Mouse (Mus musculus): ENCODE measurements around the gene Luzp1. TPM values are rescaled to one million over a fixed set of nuclear protein-coding genes. Genes with fewer than 3 reads are reported as not detected.

Luzp1 gene
- polyA plus RNA-seq, 1 experiment from 2014 or later: 91.1 TPM

- H3K36me3 ChIP-seq (ENCODE audit: poor library complexity, severe bottlenecking): no peaks in the 10 kb centered on the region
- ATAC-seq: no peak
- no peaks in the 10 kb centered on the region for H3K27me3 ChIP-seq
- no peak overlapping the region for H3K4me2 ChIP-seq
- no peak overlapping the region for H3K27ac ChIP-seq
- no peaks in the 10 kb centered on the region for H3K9me3 ChIP-seq (replicated peaks)
- no peak overlapping the region for H3K4me3 ChIP-seq
- 87% methylated on average over 4 of the region's 4 CpGs for WGBS
- H3K9ac ChIP-seq: no peak overlapping the region
- H3K4me1 ChIP-seq: 0 out of 2 replicates have a peak, but pooled peaks cover 4% of the 10 kb centered on the region
Measured at GRCm38 (mm10) chr4:136450271-136450670, 19.3 kb upstream of the Luzp1 start.

GRCm38 (mm10) chr4:136451564-136451963 is 18.0 kb upstream of the Luzp1 start:
- Histone ChIP-seq H3K27me3 (no peaks in the 10 kb centered on the region), H3K36me3 (ENCODE audit: poor library complexity, severe bottlenecking) (no peaks in the 10 kb centered on the region), H3K4me3 (no peak overlapping the region), H3K27ac (no peak overlapping the region), H3K9ac (no peak overlapping the region), H3K9me3 (replicated peaks) (no peaks in the 10 kb centered on the region), H3K4me2 (no peak overlapping the region), H3K4me1 (0 out of 2 replicates have a peak, but pooled peaks cover 4% of the 10 kb centered on the region)
- ATAC-seq: no peak
- WGBS: 35% methylated on average over 6 of the region's 6 CpGs

GRCm38 (mm10) chr4:136452286-136452685 is 17.3 kb upstream of the Luzp1 start:
- no peaks in the 10 kb centered on the region for H3K9me3 ChIP-seq (replicated peaks)
- no peak for ATAC-seq
- H3K27ac ChIP-seq: no peak overlapping the region
- no peak overlapping the region for H3K4me2 ChIP-seq
- H3K4me1 ChIP-seq: 0 out of 2 replicates have a peak, but pooled peaks cover 4% of the 10 kb centered on the region
- WGBS: 78% methylated on average over 3 of the region's 3 CpGs
- H3K9ac ChIP-seq: no peak overlapping the region
- H3K27me3 ChIP-seq: no peaks in the 10 kb centered on the region
- no peaks in the 10 kb centered on the region for H3K36me3 ChIP-seq (ENCODE audit: poor library complexity, severe bottlenecking)
- H3K4me3 ChIP-seq: no peak overlapping the region

DNA sequence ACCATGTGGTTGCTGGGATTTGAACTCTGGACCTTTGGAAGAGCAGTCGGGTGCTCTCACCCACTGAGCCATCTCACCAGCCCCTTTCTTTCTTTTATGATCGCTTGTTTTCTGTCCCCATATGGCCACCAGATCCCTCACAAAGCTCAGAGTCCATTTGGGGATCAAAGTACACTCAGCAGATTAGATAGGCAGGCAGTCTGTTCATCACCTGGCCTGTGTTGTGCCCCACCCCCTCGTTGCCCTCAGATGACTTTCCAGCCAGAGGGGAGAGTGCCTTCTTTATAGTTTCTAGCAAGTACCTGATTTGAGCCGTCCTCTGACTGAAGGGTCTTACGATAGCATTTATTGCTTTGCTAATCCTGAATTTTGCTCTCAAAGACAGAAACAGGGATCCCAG is 16.8 kb upstream of the Luzp1 start:
- WGBS: 72% methylated on average over 5 of the region's 5 CpGs
- ATAC-seq: no peak

GRCm38 (mm10) chr4:136454850-136455260 is 14.7 kb upstream of the Luzp1 start:
- H3K4me2 ChIP-seq: peak overlapping the region; percentile 30; the same call in 1 of the 2 replicates
- no peak overlapping the region for H3K4me3 ChIP-seq
- 0 out of 2 replicates have a peak, but pooled peaks have one; percentile 27 for ATAC-seq
- no peaks in the 10 kb centered on the region for H3K9me3 ChIP-seq (replicated peaks)
- no peak overlapping the region for H3K27ac ChIP-seq
- no peaks in the 10 kb centered on the region; the same call in 1 of the 2 replicates for H3K27me3 ChIP-seq
- H3K9ac ChIP-seq: no peak overlapping the region
- 14% methylated on average over 10 of the region's 10 CpGs for WGBS
- H3K4me1 ChIP-seq: 0 out of 2 replicates have a peak, but pooled peaks cover 4% of the 10 kb centered on the region
- no peaks in the 10 kb centered on the region for H3K36me3 ChIP-seq (ENCODE audit: poor library complexity, severe bottlenecking)

More for the DNA sequence above, 16.8 kb upstream of the Luzp1 start:
- Histone ChIP-seq H3K27ac (no peak overlapping the region), H3K4me1 (0 out of 2 replicates have a peak, but pooled peaks cover 4% of the 10 kb centered on the region), H3K4me2 (no peak overlapping the region), H3K9ac (no peak overlapping the region), H3K4me3 (no peak overlapping the region), H3K36me3 (ENCODE audit: poor library complexity, severe bottlenecking) (no peaks in the 10 kb centered on the region), H3K27me3 (no peaks in the 10 kb centered on the region), H3K9me3 (replicated peaks) (no peaks in the 10 kb centered on the region)

GRCm38 (mm10) chr4:136456516-136457218 is 12.9 kb upstream of the Luzp1 start:
- H3K4me1 ChIP-seq: peaks cover 5% of the 10 kb centered on the region
- peaks cover 10% of the 10 kb centered on the region for H3K27me3 ChIP-seq
- no peak overlapping the region for H3K9ac ChIP-seq
- WGBS: 88% methylated on average over 6 of the region's 6 CpGs
- no peak overlapping the region for H3K4me2 ChIP-seq
- ATAC-seq: no peak
- no peak overlapping the region for H3K4me3 ChIP-seq
- H3K27ac ChIP-seq: no peak overlapping the region
- no peaks in the 10 kb centered on the region for H3K9me3 ChIP-seq (replicated peaks)
- no peaks in the 10 kb centered on the region for H3K36me3 ChIP-seq (ENCODE audit: poor library complexity, severe bottlenecking)

- no peak overlapping the region for H3K4me3 ChIP-seq
- 79% methylated on average over 7 of the region's 7 CpGs for WGBS
Measured at GRCm38 (mm10) chr4:136458276-136458675, 11.3 kb upstream of the Luzp1 start.

GRCm38 (mm10) chr4:136459210-136459609 is 10.4 kb upstream of the Luzp1 start:
- 68% methylated on average over 12 of the region's 12 CpGs for WGBS
- no peaks in the 10 kb centered on the region for H3K9me3 ChIP-seq (replicated peaks)
- no peaks in the 10 kb centered on the region for H3K36me3 ChIP-seq (ENCODE audit: poor library complexity, severe bottlenecking)
- H3K27me3 ChIP-seq: peaks cover 31% of the 10 kb centered on the region
- no peak overlapping the region for H3K27ac ChIP-seq
- H3K9ac ChIP-seq: no peak overlapping the region
- no peak overlapping the region for H3K4me2 ChIP-seq
- no peak for ATAC-seq
- H3K4me1 ChIP-seq: peaks cover 26% of the 10 kb centered on the region
- H3K4me3 ChIP-seq: no peak overlapping the region

More at GRCm38 (mm10) chr4:136458276-136458675, 11.3 kb upstream of the Luzp1 start:
- ATAC-seq: no peak
- no peaks in the 10 kb centered on the region for H3K36me3 ChIP-seq (ENCODE audit: poor library complexity, severe bottlenecking)
- no peaks in the 10 kb centered on the region for H3K9me3 ChIP-seq (replicated peaks)
- H3K27ac ChIP-seq: no peak overlapping the region
- peaks cover 21% of the 10 kb centered on the region for H3K4me1 ChIP-seq
- H3K9ac ChIP-seq: no peak overlapping the region
- H3K4me2 ChIP-seq: no peak overlapping the region
- H3K27me3 ChIP-seq: peaks cover 22% of the 10 kb centered on the region

GRCm38 (mm10) chr4:136461206-136461605 is 8.4 kb upstream of the Luzp1 start:
- H3K4me2 ChIP-seq: no peak overlapping the region
- H3K9ac ChIP-seq: no peak overlapping the region
- H3K4me1 ChIP-seq: peaks cover 25% of the 10 kb centered on the region
- ATAC-seq: no peak
- WGBS: 31% methylated on average over 4 of the region's 4 CpGs
- H3K36me3 ChIP-seq (ENCODE audit: poor library complexity, severe bottlenecking): no peaks in the 10 kb centered on the region
- H3K9me3 ChIP-seq (replicated peaks): no peaks in the 10 kb centered on the region
- peaks cover 41% of the 10 kb centered on the region for H3K27me3 ChIP-seq
- H3K4me3 ChIP-seq: no peak overlapping the region
- no peak overlapping the region for H3K27ac ChIP-seq

GRCm38 (mm10) chr4:136461761-136462085 is 7.8 kb upstream of the Luzp1 start:
- WGBS: 8% methylated on average over 6 of the region's 6 CpGs
- Histone ChIP-seq H3K4me2 (peak overlapping the region; percentile 99), H3K36me3 (ENCODE audit: poor library complexity, severe bottlenecking) (no peaks in the 10 kb centered on the region), H3K4me3 (peak overlapping the region; percentile 65), H3K27me3 (peaks cover 41% of the 10 kb centered on the region), H3K4me1 (peaks cover 28% of the 10 kb centered on the region), H3K27ac (no peak overlapping the region), H3K9ac (peak overlapping the region; percentile 79), H3K9me3 (replicated peaks) (no peaks in the 10 kb centered on the region)
- ATAC-seq: 0 out of 2 replicates have a peak, but pooled peaks have one; percentile 8

DNA sequence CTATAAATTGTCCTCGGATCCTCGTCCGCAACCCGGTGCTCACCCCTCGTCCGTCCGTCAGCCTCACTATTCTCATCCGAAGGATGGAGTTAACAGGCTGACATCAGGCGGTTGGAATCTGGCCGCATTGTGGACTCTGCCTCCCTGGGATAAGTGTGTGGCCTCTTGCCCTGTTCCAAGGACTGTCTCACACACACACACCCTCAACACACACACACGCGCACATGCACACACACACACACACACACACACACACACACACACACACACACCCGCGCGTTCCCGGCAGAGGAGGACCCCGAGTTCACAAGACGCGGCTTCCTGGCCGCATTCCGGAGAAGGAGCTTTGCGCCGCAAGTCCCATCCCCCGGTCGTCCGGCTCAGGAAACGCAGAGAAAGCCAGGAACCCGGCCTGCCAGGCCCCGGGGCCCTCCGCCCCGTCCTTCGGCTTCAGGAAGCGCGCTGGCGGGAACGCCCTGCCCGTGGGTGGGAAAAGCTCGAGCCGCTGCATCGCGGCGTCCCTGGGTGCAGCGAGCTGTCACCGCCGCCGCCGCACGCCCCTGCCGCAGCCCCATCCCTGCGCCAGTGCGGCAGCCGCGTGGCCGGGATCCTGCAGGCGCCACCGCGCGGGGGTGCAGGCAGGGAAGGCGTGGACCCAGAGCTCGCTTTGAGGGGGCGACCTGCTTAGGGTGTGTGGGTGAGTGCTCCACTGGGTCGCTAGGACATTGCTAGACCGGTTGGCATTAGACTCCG is 7.3 kb upstream of the Luzp1 start, which contains the start of gene 6030445D17Rik:
Gene 6030445D17Rik, plus strand, starts transcription at position 165 of the 753 bp plus-strand sequence.
- Histone ChIP-seq H3K4me1 (peaks cover 28% of the 10 kb centered on the region), H3K36me3 (ENCODE audit: poor library complexity, severe bottlenecking) (no peaks in the 10 kb centered on the region), H3K27me3 (peaks cover 41% of the 10 kb centered on the region), H3K9me3 (replicated peaks) (no peaks in the 10 kb centered on the region), H3K4me3 (peak within 1 kb of the TSS; percentile 65), H3K9ac (peak within 1 kb of the TSS; percentile 79), H3K27ac (no peak within 1 kb of the TSS), H3K4me2 (peak within 1 kb of the TSS; percentile 99)
- peak; percentile 75 for ATAC-seq
- under 1% methylated on average over 58 of the region's 64 CpGs for WGBS

GRCm38 (mm10) chr4:136462839-136463178 is 6.8 kb upstream of the Luzp1 start:
- no peak overlapping the region for H3K27ac ChIP-seq
- ATAC-seq: peak; percentile 68
- H3K9ac ChIP-seq: peak overlapping the region; percentile 79
- H3K4me2 ChIP-seq: peak overlapping the region; percentile 99
- peak overlapping the region; percentile 65 for H3K4me3 ChIP-seq
- peaks cover 28% of the 10 kb centered on the region for H3K4me1 ChIP-seq
- WGBS: 0% methylated on average over 8 of the region's 8 CpGs
- no peaks in the 10 kb centered on the region for H3K9me3 ChIP-seq (replicated peaks)
- H3K27me3 ChIP-seq: peaks cover 41% of the 10 kb centered on the region
- H3K36me3 ChIP-seq (ENCODE audit: poor library complexity, severe bottlenecking): no peaks in the 10 kb centered on the region
